Mouse (Mus musculus) heart, postnatal 36 days (tissue): ENCODE measurements around the gene Psenen. TPM values are rescaled to one million over a fixed set of nuclear protein-coding genes. Genes with fewer than 3 reads are reported as not detected.

Experiments
- DNase-seq, 2 experiments: peaks; one replicate each; pipeline ENCODE4 v3.0.0; 2021 to 2022
- intact Hi-C: fragments of 180-260 bp; cut with DNase I; formaldehyde crosslinking; loops from one replicate; pipeline ENCODE4 v1.15.1; 2025
- microRNA-seq, 2 experiments: library from miRNA; unstranded; fragments of <30 nt; microRNA quantifications; one replicate each; pipeline ENCODE4 v1.2.0; 2021; ENCODE audit warnings: borderline number of aligned reads in 2 of 2
- total RNA-seq, 2 experiments: library from RNA; stranded (reverse); gene quantifications; 2 replicates each; pipeline ENCODE4 v1.2.3; 2021

Psenen gene
- total RNA-seq, 2 experiments from 2014 or later, result 75.8 to 81.6 TPM

DNA sequence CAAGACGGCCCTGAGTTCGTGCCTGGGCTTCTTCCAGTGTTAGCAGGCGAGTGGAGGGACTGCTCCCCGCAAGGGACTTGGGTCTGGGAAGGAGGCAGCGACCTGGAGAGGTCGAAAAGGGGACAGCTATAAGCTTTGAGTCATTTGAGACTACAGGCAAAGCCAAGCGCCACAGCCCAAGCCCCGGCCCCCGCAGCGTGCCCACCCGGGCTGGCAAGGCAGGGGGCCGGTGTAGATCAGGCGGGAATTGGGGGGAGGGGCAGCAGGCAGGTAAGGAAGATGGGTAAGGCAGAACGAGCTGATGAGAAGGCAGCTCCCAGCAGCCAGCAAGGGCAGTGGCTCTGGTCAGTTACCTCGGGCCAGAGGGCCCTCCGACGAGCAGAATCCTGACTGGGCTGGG lies 37.0 kb downstream of the Psenen start:
- intact Hi-C loops, result no loop called here
- DNase-seq, result no peak

DNA sequence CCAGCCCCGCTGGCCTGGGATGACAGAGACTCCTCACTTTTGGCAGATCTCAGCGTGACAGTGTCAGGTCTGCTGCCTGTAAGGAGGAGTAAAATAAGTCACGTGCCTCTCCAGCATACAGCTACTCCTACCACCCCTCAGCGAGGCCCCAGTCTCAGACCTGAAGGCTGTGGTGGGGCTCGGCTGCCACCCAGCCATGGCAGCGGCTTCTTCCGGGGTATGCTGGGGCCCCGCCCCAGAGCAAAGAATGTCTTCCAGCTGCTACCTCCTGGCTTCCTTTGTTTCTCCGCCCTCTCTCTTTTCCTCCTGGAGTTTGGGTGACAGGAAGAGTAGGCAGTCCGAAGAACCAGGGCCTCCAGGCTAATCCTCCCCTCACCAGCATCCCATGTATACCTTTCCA lies 37.5 kb downstream of the Psenen start:
- intact Hi-C loops, result no loop called here
- DNase-seq, result no peak

DNA sequence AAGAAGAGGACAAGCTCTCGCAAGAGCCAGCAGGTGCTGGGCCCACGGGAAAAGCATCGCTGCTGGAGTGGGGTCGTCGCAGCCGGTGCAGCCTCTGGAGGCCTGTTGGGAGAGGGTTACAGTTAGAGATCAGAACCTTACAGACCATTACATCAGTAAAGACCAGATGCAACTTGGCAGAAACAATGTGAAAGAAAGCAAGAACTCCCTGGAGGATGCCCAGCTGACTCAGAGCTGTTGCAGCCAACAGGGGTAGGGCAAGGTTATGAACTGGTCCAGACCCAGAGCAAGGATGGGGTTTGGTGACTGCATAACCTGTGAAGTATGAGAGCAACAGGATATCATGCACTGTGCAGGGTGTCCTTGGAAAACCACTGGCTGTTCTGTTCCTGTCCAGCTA lies 38.9 kb downstream of the Psenen start:
- intact Hi-C loops, result no loop called here
- DNase-seq, result no peak

DNA sequence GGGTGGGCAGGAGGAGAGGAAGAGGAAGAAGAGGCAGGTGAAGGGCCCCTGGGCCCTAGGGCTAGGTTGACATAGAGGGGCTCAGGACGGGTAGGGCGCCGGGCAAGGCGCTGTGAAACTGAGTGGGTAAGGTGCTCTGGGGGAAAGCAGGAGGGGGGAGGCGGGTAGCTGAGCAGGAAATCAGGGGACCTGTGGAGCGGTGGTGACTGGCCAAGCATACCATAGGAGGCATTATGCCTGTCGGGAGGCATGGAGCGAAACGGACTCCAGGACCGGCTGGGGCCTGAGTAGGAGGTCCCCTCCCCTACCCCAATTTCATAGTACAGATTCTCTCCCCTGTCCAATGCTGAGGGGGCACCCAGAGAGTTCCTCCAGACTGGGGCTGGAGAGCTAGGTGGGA lies 40.6 kb downstream of the Psenen start:
- DNase-seq, result no peak

DNA sequence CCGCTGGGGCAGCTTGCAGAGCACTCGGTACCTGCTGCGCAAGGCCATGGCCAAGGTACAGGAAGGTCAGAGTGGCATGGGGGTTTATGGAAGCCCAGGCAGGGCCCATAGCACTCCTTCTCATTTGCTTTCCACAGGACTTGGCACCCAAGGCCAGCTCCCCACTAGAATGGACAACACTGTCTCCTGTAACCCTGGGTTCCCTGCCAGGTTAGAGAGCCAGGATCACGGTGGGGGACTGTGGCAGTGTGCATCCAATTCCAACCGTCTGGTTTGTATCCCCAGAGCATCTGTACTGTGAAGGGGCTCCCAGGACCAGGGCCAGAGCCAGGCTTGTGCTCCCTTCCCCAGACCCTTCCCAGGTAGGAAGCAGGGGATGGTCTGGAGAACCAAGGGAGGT lies 42.6 kb downstream of the Psenen start:
- intact Hi-C loops, result no loop called here
- DNase-seq, result no peak

More for the DNA sequence above, 40.6 kb downstream of the Psenen start:
- intact Hi-C loops, result no loop called here

DNA sequence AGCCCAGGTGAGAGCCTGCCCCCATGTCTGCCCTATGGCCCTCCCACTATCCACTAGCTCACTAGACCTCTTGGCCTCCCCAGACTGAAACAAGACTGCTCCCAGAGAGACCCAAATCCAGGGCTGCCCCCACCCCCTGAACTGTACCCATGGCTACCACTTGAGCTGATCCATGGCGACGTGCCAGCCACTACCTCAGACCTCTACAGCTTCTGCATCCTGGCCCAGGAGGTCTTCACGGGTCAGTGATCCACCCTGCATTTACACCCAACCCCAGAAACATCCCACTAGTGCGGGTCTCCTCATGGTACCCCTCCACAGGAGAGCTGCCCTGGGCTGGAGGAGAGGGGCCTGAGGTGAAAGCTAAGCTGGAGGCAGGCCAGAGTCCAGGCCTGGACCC lies 43.0 kb downstream of the Psenen start:
- intact Hi-C loops, result no loop called here
- DNase-seq, result no peak

DNA sequence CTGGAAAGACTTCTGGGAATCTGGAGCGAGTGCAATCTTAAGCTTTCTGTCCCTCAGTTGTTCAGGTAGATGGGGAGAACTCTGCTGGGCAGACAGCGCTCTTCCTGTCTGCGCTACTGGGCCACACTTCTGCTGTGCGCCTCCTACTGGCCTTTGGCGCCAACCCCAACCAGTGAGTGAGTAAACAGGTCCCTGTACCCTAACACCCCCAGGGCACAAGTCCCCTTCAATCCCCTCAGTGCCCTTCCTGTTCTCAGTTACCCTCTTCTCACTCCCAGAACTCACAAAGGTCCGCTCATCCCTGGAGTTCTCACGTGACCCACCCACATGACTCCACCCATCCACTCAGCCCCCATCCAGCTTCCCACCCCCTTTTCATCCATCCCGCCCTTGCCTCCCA lies 45.1 kb downstream of the Psenen start:
- intact Hi-C loops, result no loop called here
- no peak for DNase-seq

DNA sequence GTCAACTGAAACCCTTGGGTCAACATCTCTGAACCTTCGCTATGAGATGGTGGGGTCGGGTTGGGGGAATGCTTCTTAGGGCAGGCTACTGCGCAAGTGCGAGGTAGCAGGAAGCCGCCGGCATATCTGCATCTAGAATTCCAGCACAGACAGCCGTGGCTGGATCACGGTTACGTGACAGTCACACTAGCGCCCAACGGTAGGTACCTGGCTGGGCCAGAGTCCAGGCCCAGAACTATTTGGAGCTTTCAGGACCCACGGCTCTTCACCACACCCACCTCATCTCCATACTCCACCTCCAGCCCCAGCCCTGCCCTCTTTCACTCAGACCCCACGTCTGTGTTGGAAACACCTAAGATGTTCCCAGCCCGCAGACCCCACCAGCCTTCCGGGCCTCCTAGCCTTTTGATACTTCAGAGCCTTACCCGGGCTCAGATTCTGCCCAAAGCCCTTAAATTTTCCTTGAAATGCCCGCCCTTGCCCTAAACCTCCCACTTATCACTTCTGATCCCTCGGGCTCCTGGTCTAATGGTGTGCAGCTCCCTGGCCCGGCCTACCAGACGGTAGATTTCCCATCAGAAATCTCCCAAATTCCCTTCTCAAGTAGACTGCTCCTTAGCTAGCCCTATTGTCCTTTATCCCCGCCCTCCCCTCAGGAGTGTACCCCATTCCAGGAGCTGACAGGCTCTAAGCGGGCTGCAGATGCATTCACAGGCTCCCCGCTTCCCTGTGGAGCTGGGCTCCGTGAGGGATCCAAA lies 48.2 kb downstream of the Psenen start:
- DNase-seq, result no peak
- intact Hi-C loops, result no loop called here

Small RNAs within 50 kb of the gene (microRNA-seq; reads per million reads assigned to microRNA genes)
- gene Gm38670, result 3.4 to 4.3 reads per million in 2 experiments
- 0 to 1.3 reads per million in 2 experiments for gene Mir3569

Other genes with a start within 250 kb of the Psenen start
- 1 to 10 TPM in 1 of 2 experiments, under 1 TPM in 1; 0.81 to 1.3 TPM for gene Syne4, start 248.8 kb downstream of the Psenen start, total RNA-seq
- under 1 TPM; 0.65 to 0.78 TPM for gene E130208F15Rik, start 241.9 kb downstream of the Psenen start, total RNA-seq
- gene Sdhaf1, start 239.7 kb downstream of the Psenen start, total RNA-seq, result 10 to 100 TPM; 12.0 to 12.5 TPM
- 1 to 10 TPM; 1.3 to 1.4 TPM for gene Lrfn3, start 200.9 kb downstream of the Psenen start, total RNA-seq
- 10 to 100 TPM; 22.1 to 22.4 TPM for gene Tyrobp, start 149.9 kb downstream of the Psenen start, total RNA-seq
- gene Hcst, start 143.8 kb downstream of the Psenen start, total RNA-seq, result not detected
- gene Nfkbid, start 141.9 kb downstream of the Psenen start, total RNA-seq, result under 1 TPM; 0.27 to 0.28 TPM
- gene Aplp1, start 118.1 kb downstream of the Psenen start, total RNA-seq, result 1 to 10 TPM; 2.7 to 3.1 TPM
- gene Kirrel2, start 105.9 kb downstream of the Psenen start, total RNA-seq, result not detected
- gene Nphs1, start 105.3 kb downstream of the Psenen start, total RNA-seq, result not detected
- gene Prodh2, start 70.0 kb downstream of the Psenen start, total RNA-seq, result not detected
- under 1 TPM; 0.56 to 0.89 TPM for gene Arhgap33, start 28.6 kb downstream of the Psenen start, total RNA-seq
- gene Hspb6, start 11.4 kb downstream of the Psenen start, total RNA-seq, result 100 to 1,000 TPM; 749 to 757 TPM
- gene Proser3, start 11.3 kb downstream of the Psenen start, total RNA-seq, result 1 to 10 TPM; 3.3 to 5.4 TPM
- 10 to 100 TPM; 13.4 to 16.0 TPM for gene Lin37, start 3.8 kb downstream of the Psenen start, total RNA-seq
- 10 to 100 TPM; 62.9 to 63.4 TPM for gene U2af1l4, start 326 bp downstream of the Psenen start, total RNA-seq
- gene Gm49396, start 283 bp downstream of the Psenen start, total RNA-seq, result 1 to 10 TPM; 1.4 to 1.6 TPM
- gene Igflr1, start 1.8 kb upstream of the Psenen start, total RNA-seq, result 1 to 10 TPM in 1 of 2 experiments, under 1 TPM in 1; 0.67 to 1.2 TPM
- 10 to 100 TPM; 18.5 to 20.5 TPM for gene Kmt2b, start 25.1 kb upstream of the Psenen start, total RNA-seq
- not detected for gene Zbtb32, start 35.3 kb upstream of the Psenen start, total RNA-seq
- under 1 TPM; 0.19 to 0.56 TPM for gene Upk1a, start 49.2 kb upstream of the Psenen start, total RNA-seq
- 1,000 to 10,000 TPM; 4,758 to 4,785 TPM for gene Cox6b1, start 62.5 kb upstream of the Psenen start, total RNA-seq
- not detected for gene Etv2, start 72.2 kb upstream of the Psenen start, total RNA-seq
- gene Rbm42, start 86.7 kb upstream of the Psenen start, total RNA-seq, result 10 to 100 TPM; 51.9 to 54.5 TPM
- gene Haus5, start 101.4 kb upstream of the Psenen start, total RNA-seq, result 1 to 10 TPM; 6.0 to 6.4 TPM
- gene Pmis2, start 108.0 kb upstream of the Psenen start, total RNA-seq, result under 1 TPM in 1 of 2 experiments, not detected in 1; 0.49 TPM
- not detected for gene 2200002J24Rik, start 135.3 kb upstream of the Psenen start, total RNA-seq
- gene Atp4a, start 148.6 kb upstream of the Psenen start, total RNA-seq, result under 1 TPM in 1 of 2 experiments, not detected in 1; 0.14 TPM
- gene Tmem147, start 165.9 kb upstream of the Psenen start, total RNA-seq, result 100 to 1,000 TPM; 236 to 272 TPM
- not detected for gene Gapdhs, start 180.1 kb upstream of the Psenen start, total RNA-seq
- 1 to 10 TPM; 1.7 to 2.9 TPM for gene Sbsn, start 187.8 kb upstream of the Psenen start, total RNA-seq
- gene Dmkn, start 200.1 kb upstream of the Psenen start, total RNA-seq, result 1 to 10 TPM in 1 of 2 experiments, under 1 TPM in 1; 0.73 to 3.4 TPM
- gene Krtdap, start 224.3 kb upstream of the Psenen start, total RNA-seq, result not detected